Mouse (Mus musculus) MEL (cell line): ENCODE data around the gene Immp2l.

ENCODE experiments used
- CHD2 ChIP-seq: IDR thresholded peaks from 2 replicates; pipeline ENCODE4 v1.6.1; 2011; ENCODE audit warnings: low read length, improper control_type of control experiment
- CTCF ChIP-seq, 3 experiments: IDR thresholded peaks in 2 of 3; conservative IDR thresholded peaks in 1 of 3; 2 replicates each; pipeline ENCODE4 v1.5.1; 2011 to 2012; ENCODE audit warnings: low read length in 3 of 3, low read depth in 2 of 3, mild to moderate bottlenecking in 2 of 3, improper control_type of control experiment in 1 of 3, inconsistent platforms in 1 of 3, mixed read lengths in 1 of 3, moderate library complexity in 1 of 3; ENCODE audit not compliant: control insufficient read depth in 1 of 3, insufficient read depth in 1 of 3, poor library complexity in 1 of 3, severe bottlenecking in 1 of 3
- HCFC1 ChIP-seq: IDR thresholded peaks from 2 replicates; pipeline ENCODE4 v1.6.1; 2012; ENCODE audit warnings: low read depth, mild to moderate bottlenecking, inconsistent platforms, low read length, improper control_type of control experiment, moderate library complexity
- MAFK ChIP-seq: IDR thresholded peaks from 2 replicates; pipeline ENCODE4 v1.6.1; 2011; ENCODE audit warnings: low read depth, mild to moderate bottlenecking, low read length, improper control_type of control experiment, borderline replicate concordance
- MXI1 ChIP-seq: IDR thresholded peaks from 2 replicates; pipeline ENCODE4 v1.6.1; 2011; ENCODE audit warnings: mild to moderate bottlenecking, low read depth, low read length, improper control_type of control experiment
- POLR2A ChIP-seq, 2 experiments: IDR thresholded peaks; 2 replicates each; pipeline ENCODE4 v1.6.1; 2011 to 2012; ENCODE audit warnings: low read length in 2 of 2, mild to moderate bottlenecking in 2 of 2, control low read depth in 1 of 2, improper control_type of control experiment in 1 of 2, low read depth in 1 of 2, moderate library complexity in 1 of 2; ENCODE audit not compliant: control insufficient read depth in 1 of 2, insufficient read depth in 1 of 2, poor library complexity in 1 of 2
- POLR2AphosphoS2 ChIP-seq: IDR thresholded peaks from 2 replicates; pipeline ENCODE4 v1.6.1; 2011; ENCODE audit warnings: low read length, improper control_type of control experiment
- POLR2AphosphoS5 ChIP-seq: IDR thresholded peaks from 2 replicates; pipeline ENCODE4 v1.6.1; 2012; ENCODE audit warnings: low read depth, borderline replicate concordance, mild to moderate bottlenecking, inconsistent platforms, low read length, moderate library complexity, mixed read lengths

- no peak for TF ChIP-seq MXI1
- TF ChIP-seq HCFC1 = no peak
- TF ChIP-seq POLR2A (IDR thresholded peaks at IDR 0.05; ENCODE audit: control insufficient read depth in 1 of 2, insufficient read depth in 1 of 2, low read depth in 1 of 2, low read length in 2 of 2, poor library complexity in 1 of 2) = no peak
- TF ChIP-seq POLR2AphosphoS5 = no peak
- no peak for TF ChIP-seq CHD2
- TF ChIP-seq POLR2AphosphoS2 = no peak
- TF ChIP-seq CTCF (IDR thresholded peaks at IDR 0.05 in 2 of 3, conservative IDR thresholded peaks at IDR 0.05 in 1 of 3; ENCODE audit: control insufficient read depth in 1 of 3, insufficient read depth in 1 of 3, low read depth in 2 of 3, low read length in 3 of 3, poor library complexity in 1 of 3, severe bottlenecking in 1 of 3) = no peak
- TF ChIP-seq MAFK = no peak
Measured at GRCm38 (mm10) chr12:41031119-41031518, 7.2 kb downstream of the Immp2l start.
